Mouse (Mus musculus): ENCODE data around the gene Fam234b. TPM values are rescaled to one million over a fixed set of nuclear protein-coding genes. Genes with fewer than 3 reads are reported as not detected.

Fam234b gene
- polyA plus RNA-seq, 1 experiment, result 21.0 TPM

DNA sequence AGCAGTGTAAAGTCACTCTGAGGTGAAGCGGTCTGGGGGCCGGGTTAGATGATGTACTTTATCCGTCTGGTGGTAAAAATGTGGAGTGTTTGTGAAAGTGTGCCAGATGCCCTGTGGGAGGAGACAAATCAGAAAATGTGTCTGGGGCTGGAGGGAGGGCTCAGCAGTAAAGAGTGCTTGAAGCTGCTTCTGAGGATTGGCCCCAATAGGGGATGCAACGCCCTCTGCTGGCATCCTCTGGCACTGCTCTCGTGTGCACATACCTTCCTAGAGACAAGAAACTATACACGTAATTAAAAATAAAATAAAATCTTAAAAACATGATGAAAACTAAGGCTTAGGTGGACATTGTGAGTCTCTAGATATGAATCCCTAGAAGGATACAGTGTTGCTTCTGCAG is 62.7 kb downstream of the Fam234b start:
- 92% methylated on average over 6 of the region's 6 CpGs for WGBS

DNA sequence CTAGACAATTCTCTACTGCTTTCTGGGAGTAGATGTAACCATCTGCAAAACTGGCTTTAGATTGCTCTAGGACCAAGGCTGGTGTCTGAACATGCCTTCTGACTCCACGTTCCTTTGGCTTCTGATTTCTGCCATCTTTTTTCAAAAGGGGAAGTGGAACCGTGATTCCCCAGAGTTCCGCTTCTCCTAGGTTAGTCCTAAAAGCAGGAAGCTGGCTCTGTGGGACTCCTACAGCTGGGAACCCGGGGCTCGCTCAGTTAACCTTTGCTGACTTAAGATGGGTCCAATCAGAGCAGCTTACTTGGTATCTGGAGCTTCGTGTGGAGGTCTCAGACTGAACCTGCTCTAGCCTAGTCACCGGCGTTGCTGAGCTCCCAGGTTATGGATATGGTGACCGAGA is 63.3 kb downstream of the Fam234b start:
- no peak for DNase-seq (ENCODE audit: low read depth, low spot score)
- 91% methylated on average over 9 of the region's 9 CpGs for WGBS

More for the DNA sequence above, 62.7 kb downstream of the Fam234b start:
- DNase-seq (ENCODE audit: low read depth, low spot score), result no peak

DNA sequence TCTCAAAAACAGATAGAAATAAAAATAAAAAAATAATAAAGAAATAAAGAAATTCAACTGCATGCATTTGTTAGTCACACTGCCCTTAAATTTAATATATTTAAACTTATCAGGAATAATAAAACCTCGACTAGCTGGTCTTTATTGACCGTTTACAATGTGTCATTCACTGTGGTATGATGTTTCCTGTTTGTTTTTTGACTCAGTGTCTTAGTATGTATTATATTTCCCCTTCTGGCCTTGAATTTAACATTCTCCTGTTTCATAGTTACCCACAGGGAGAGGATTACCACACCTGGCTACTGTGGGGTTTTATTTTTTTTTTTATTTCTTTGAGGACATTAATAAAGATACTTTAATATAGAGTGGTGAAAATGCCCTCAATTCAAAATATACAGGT is 64.8 kb downstream of the Fam234b start:
- WGBS, result 16% methylated on average over 2 of the region's 2 CpGs
- no peak for DNase-seq (ENCODE audit: low read depth, low spot score)

DNA sequence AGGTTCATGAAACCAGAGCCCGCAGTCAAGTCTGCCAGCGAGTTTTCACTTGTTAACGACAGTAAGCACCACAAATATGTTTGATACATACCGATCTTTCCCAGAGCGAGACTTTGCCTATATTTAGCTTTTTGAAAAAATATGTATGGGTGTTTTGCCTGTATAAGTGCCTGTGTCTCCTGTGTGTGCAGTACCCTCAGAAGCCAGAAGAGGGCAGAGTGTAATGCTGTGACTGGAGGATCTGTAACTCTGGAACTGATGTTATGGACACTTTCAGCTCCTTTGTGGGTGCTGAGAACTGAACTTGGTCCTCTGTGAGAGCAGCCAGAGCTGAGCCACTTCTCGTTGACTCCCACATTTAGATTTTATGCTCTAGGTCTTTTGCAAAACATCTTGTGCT is 66.4 kb downstream of the Fam234b start:
- no peak for DNase-seq (ENCODE audit: low read depth, low spot score)
- 97% methylated on average over 6 of the region's 6 CpGs for WGBS

DNA sequence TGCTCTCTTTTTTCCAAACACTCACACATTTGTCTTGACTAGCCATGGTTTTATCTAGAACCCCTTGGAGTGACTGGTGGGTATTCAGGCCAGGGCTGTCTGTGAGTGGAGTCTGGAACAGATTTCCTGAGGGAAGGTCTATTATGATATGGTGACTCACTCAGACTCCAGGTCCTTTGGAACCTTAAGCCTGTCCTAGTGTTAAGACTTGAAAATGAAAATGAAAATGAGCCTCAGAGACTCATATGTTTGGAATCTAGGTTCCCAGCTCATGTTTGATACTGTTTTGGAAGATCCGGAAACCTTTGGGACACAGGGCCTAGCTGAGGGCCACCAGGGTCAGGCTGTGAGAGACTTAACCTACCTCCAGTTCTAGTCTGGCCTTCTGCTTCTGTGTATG is 68.3 kb downstream of the Fam234b start:
- no peak for DNase-seq (ENCODE audit: low read depth, low spot score)
- 74% methylated on average over 1 of the region's 1 CpGs for WGBS

DNA sequence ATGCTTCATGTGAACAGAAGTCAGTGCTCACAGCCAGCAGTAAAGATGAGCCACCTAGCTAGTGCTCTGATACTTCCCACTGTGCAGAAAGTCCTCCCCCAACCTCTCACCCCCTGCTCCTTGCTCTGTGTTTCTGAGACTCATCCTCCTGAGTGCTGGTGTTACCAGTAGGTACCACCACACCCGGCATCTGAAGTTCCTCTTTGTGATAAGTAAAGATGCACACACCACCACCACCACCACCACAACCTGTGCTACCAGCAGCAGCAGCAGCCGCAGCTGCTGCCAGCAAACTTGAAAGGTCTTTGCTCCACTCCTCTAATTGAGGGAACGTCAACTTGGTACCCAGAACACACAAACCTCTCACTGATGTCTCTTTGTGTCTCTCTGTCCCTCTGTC is 69.4 kb downstream of the Fam234b start:
- no peak for DNase-seq (ENCODE audit: low read depth, low spot score)

DNA sequence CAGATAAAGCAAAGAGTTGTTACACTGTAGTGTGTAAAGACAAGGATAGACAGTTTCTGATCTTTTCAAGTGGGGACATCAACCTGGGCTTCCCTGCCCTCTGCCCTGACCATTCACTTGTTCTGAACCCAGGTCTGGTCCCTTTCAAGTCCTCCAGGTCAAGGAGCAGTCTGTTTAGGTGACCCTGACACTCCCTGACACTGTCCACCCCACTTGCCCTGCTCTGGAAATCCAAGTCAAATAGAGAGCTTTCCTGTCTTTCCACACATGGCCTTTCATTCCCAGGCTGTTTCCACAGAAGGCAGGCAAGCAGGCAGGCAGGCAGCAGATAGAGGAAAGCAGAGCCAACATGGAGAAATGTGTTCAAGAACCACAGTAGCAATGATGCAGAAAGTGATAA is 70.6 kb downstream of the Fam234b start:
- DNase-seq (ENCODE audit: low read depth, low spot score), result no peak

More for the DNA sequence above, 69.4 kb downstream of the Fam234b start:
- 90% methylated on average over 3 of the region's 3 CpGs for WGBS

DNA sequence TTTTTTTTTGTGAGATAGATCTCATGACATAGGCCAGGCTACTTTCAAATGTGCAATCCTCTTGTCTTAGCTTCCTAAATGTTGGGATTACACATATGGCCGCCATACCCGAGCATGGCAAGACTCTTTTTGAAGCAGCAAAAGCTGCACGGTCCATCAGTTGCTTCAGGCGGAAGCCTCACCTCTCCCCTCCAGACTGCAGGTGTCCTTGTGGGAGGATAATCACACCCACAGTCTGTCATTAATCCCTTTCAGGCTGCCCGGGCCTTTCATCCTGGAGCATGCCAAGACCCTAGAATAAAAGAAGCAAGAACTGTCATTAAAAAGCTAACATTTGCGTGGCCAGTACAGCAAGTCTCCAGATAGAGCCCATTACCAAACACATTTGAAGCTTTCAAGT is 71.8 kb downstream of the Fam234b start:
- 87% methylated on average over 6 of the region's 6 CpGs for WGBS

DNA sequence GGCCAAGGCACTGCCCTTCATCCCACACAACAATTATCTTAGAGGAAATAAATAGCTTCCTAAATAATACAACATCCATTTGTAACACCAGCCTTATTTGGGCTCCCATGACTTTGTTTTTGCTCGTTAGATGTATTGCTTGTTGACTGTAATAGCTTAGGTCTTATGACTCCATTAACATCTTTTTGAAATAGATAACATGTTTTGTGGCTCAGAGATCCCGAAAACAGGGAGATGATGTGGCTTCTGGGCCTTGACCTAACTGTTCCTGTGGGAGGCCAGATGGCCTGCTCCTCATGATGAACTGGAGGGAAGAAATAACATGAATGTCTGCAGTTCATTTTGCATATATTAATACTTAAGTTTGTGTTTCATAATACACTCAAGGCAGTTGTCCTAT is 74.0 kb downstream of the Fam234b start:
- DNase-seq (ENCODE audit: low read depth, low spot score), result no peak
- 79% methylated on average over 2 of the region's 2 CpGs for WGBS

More for the DNA sequence above, 71.8 kb downstream of the Fam234b start:
- no peak for DNase-seq (ENCODE audit: low read depth, low spot score)

DNA sequence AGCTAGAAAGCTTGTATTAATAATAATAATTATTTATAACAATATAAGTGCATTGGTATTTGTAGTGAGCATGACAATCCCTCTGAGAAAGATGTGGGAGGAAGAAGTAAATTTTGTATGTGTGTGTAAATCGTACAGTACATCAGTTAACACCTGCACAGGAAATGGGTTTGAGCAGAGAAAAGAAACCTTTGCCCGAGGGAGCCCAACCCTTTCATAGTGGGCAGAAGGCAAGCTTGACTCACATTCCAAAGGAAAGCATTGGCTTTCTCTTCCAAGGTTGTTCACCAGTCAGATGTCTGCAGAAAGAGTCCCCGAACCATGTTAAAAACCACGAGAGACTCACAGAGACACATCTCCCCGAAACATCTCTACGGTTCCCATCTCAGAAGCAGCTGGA is 75.3 kb downstream of the Fam234b start:
- no peak for DNase-seq (ENCODE audit: low read depth, low spot score)
- 44% methylated on average over 6 of the region's 6 CpGs for WGBS

DNA sequence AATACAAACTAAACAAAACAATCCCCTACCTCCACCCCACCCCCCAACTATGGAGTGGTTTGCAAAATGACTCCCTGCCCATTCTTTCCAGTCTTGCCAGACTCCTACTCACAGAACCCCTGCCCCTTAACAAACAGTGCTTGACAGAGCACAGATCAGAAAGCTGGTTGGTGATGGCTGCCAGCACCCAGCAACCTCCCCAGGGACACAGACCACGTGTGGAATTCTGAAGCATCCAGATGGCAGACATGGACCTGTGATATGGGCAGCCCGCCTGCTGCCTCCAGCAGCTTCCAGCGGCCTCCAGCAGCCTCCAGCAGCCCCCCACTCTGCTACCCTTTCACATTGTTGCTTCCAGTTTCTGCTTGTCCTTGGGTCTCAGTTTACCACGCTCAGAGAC is 77.5 kb downstream of the Fam234b start:
- WGBS, result 88% methylated on average over 4 of the region's 4 CpGs
- DNase-seq (ENCODE audit: low read depth, low spot score), result no peak

DNA sequence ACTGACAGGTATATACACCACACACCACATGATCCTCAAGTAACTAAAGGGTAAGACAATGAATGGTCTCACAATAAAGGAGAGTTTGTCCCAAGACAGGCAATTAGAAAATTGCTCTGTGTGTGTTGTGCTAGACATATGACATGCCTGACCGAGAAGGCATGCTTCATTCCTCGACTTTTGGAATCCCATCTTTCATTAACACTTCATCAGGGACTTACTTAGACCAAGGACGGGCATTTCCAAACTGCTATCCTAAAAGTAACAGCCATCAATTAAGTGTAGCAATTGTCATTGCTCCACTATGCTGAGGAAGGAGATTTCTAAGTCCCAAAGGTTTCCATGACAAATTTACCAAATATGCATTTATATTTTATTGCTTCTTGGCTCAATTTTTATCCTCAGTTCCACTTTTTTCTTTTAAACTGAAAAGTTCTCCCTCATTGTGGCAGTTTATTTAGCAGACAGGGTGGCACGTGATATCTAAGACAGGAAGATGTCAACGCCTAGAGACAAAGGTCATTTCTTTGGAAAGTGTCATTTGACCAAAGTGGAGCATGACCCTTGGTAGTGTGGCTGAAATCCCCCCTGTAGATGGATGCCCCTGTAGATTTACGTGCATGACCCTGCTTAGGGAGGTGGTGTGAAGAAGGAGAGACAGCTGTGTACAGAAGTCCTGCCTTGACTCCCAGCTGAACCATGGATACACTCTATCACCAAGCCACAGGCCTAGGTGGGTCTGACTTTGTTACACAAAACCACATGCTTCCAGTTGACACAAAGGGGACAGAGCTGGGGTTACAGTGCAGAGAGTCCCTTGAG is 78.9 kb downstream of the Fam234b start:
- WGBS, result 74% methylated on average over 6 of the region's 6 CpGs
- no peak for DNase-seq (ENCODE audit: low read depth, low spot score)

DNA sequence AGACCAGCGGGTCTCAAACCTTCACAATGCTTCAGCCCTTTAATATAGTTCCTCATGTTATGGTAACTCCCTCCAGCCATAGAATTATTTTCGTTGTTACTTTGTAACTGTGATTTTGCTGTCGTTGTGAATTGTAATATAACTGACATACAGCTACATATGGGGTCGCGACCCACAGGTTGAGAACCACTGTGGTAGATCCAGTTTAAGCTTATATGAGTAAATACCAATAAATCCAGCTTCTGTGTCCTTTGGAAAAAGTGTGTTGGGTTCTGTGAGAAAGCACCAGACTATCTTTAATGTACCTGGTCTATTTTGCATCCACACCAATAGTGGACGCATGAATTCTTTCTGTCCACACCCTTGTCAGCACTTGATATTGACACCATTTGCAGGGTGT is 80.5 kb downstream of the Fam234b start:
- no peak for DNase-seq (ENCODE audit: low read depth, low spot score)
- WGBS, result 84% methylated on average over 6 of the region's 6 CpGs

DNA sequence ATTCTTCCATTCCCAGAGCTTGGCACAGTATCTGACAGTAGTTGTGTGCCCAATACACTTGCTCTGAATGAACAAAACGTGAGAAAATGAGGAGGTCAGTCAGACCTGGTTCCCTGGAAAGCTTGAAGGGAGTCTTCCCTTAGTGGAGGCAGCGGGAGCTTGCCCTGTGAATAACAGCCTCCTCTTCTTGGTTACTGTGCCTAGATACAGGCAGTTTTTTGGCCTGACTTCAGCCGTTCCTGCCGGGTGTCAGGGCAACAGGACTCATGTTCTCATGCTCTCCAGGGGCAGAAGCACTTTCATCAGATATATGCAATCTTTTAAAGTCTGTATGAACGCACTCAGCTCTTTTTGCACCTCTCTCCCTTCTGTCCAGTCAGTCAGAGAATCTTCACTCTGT is 81.5 kb downstream of the Fam234b start:
- no peak for DNase-seq (ENCODE audit: low read depth, low spot score)
- 51% methylated on average over 5 of the region's 5 CpGs for WGBS

DNA sequence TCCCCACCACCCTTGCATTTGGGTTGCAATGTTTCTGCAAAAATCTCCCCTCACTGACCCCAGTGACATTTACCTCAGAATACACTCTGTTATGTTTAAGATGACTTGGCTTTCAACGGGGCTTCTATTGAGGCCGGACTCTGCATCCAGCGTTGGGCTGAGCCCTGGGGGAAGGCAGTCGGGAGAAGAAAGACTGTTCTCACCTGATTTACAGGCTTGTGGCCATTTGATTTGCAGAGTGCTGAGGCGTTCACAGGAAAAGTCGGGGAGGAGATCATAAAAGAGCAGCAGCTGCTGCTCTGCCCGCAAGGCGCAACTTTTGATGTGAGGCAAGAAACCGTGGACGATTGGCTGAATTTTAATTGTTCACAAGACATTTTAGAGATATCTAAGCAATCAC is 82.1 kb downstream of the Fam234b start:
- no peak for DNase-seq (ENCODE audit: low read depth, low spot score)
- WGBS, result 22% methylated on average over 10 of the region's 10 CpGs

DNA sequence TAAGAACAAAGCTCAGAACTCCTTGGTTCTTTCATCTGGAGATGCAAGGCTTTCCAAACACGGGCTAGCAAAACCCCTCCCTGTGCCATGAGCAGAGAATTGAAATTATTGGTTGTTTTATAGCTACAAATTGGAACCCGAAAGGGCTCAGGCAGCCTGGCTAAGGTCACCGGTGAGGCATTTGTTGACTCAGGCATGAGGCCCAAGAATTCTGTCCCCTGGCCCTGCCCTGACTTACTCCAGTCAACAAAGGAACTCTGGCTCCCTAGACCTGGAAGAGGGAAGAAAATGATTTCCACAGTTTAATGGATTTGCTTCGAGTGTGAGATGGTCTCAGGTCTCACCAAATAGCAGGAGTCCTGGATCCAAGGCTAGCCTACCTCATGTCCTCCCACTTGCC is 94.6 kb downstream of the Fam234b start:
- WGBS, result 23% methylated on average over 4 of the region's 4 CpGs
- DNase-seq (ENCODE audit: low read depth, low spot score), result no peak

DNA sequence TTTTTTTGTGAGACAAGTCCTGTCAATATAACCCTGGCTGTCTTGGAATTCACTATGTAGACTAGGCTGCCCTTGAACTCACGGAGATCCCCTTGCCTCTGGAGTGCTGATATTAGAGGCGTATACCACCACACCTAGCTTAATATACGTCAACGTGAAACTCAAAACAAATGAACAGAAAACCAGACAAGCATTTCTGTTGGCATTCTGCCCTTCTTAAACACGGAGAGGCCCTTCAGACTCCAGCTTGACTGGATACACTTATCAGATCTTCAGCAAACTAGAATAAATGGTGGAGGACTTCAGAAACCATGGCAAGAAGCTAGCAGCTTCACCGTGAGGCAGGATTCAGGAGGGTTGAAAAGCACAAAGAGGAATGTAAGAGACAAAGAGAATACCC is 96.4 kb downstream of the Fam234b start:
- WGBS, result 63% methylated on average over 6 of the region's 6 CpGs
- DNase-seq (ENCODE audit: low read depth, low spot score), result no peak

Other genes starting within 250 kb of the Fam234b start
- 0.62 and 1.0 TPM in 2 replicates for gene Apold1, start 216.3 kb upstream of the Fam234b start, polyA plus RNA-seq (2012; rRNA removed)
- gene Ddx47, start 186.4 kb upstream of the Fam234b start, polyA plus RNA-seq (2012; rRNA removed), result 33.0 and 38.7 TPM in 2 replicates
- 7.5 and 37.9 TPM in 2 replicates for gene Gprc5a, start 132.3 kb upstream of the Fam234b start, polyA plus RNA-seq (2012; rRNA removed)
- 0.06 TPM in 1 of 2 replicates, not detected in the other for gene Gprc5d, start 79.7 kb upstream of the Fam234b start, polyA plus RNA-seq (2012; rRNA removed)
- 9.8 and 10.9 TPM in 2 replicates for gene Hebp1, start within 50 bp of the Fam234b start, polyA plus RNA-seq (2012; rRNA removed)
- gene Gsg1, start 56.4 kb downstream of the Fam234b start, polyA plus RNA-seq (2012; rRNA removed), result 1.1 and 1.5 TPM in 2 replicates
- not detected in 2 replicates for gene Pbp2, start 112.4 kb downstream of the Fam234b start, polyA plus RNA-seq (2012; rRNA removed)
- gene Emp1, start 164.6 kb downstream of the Fam234b start, polyA plus RNA-seq (2012; rRNA removed), result 138 and 265 TPM in 2 replicates